Mouse (Mus musculus) cerebellum, adult 8-10 months (tissue): ENCODE data around the gene Patl2.

ENCODE experiments used
- DNase-seq: peaks from one replicate; pipeline ENCODE4 v3.0.0; 2022

Patl2 gene

DNA sequence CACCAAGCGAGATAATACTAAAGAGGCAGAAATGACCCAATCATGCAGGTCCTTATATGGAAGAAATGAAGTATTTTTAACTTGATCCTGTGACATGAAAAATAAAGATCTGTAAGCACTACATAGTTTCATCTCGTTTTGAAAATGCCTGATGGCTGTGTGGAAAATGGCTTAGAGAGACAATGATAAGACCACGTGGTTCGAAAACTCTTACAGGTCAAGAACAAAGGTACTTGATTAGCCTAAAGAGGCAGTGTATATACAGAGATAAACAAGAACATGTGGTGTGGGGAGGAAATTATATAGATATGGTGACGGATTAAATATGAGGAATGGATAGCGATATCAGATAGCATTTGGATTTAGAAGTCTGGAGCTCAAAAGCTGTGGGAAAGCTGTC, 14.7 kb downstream of the Patl2 start:
- no peak for DNase-seq

DNA sequence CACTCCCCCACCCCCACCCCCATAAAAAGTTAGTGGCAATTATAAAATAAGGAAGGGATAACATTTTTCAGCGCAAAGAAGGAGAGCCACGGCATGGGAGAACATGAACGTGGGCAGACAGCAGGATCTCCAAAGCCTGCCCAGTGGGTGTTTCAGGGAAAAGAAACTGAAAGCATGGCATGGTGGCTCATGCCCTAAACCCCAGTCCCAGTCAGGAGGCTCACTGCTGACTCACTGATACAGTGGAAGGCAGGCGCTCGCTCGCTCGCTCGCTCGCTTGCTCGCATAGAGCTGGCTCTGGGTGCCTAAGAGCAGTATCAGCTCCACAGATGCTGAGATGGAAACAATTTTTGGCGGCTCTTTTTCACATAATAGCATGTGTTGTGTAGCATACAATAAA, 21.7 kb downstream of the Patl2 start:
- no peak for DNase-seq

DNA sequence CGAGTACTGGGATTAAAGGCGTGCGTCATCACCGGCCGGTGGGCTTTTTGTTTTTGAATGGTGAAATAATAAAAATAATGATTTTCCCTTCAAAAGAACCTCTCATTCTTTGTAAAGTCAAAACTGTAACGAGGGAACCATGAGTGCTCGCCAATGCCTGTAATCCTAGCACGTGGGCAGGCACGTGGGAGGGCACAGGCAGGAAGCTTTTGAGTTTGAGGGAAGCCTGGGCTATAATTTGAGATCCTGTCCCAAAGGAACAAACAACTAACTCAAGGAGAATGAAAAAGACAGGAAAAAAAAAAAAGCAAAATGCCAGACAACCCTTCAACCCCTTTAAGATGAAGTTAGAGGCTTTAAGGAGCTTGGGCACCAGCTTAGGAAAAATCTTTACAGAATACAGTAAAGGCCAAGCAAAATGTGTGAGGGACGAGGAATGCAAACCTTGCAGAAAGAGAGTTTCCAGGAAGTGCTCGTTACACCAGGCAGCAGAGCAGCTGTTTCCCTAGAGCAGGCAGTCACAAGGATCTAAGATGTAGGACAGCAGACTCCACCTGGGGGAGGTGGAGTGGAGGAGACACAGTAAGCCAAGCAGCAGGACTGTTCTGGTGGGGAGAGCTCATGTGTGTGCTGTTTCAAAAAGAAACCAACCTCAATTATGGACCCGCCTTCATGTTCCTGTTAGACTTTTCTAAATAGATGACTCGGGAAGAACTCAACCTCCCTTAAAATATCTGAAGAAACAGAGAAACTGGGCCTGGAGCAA, 22.4 kb downstream of the Patl2 start:
- DNase-seq, result no peak

DNA sequence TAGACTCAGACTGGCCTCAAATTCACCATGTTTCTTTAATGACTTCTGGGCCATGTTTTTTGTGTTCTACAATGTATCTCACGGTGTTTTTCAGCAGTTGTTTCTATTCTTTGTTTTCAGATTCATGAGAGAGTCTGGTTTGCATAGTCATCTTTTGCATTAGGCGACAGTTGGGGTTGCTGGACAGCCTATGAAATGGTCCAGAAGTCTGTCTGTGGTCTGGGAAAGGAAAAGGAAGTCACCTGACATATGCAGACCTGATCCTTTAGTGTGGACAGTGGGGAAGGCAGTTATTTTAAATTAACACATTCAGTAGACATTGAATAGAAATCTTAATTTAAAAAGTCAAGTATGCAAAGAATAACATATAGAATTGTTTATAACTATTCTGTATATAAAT, 23.5 kb downstream of the Patl2 start:
- DNase-seq, result no peak

DNA sequence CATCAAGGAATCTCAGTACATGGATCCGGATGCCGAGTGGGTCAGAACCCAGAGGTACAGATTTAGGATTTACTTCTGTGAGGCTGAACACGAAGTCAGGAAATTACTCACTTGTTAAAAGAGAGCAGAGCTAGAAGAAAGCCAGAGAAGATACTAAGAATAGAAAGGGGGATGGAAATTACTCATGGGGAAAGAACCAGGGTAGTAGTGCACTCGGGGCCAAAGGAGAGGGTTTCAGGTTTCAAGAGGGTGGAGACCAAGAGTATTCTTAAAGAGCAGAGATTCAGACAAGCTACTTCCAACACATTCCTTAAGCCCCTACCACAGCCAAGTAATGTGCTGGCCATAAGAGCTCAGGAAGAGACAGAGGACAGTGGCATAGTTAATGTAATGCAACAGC, 24.4 kb downstream of the Patl2 start:
- DNase-seq, result no peak

DNA sequence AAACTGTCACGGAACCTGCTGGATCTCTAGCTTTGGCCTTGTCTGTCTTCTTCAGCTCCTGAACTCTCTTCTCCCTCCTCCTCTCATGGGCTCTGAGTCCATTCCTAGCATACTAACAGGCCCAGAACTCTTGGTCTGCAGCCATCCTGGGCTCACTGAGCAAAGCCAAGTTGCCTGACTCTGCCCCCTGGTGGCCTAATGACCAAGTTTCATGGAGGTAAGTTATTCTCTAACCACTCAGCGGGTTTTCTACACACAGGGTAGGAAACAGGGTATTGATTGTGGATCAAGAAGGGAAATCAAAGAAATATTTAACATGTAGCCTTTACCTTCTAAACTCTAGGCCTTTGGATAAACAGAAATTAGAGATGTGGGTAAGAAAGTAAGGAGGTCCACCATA, 25.3 kb downstream of the Patl2 start, which contains the start of gene Trim69:
Trim69 (plus strand) TSS at position 21 of the 400 bp plus-strand sequence.
- peak; percentile 71 for DNase-seq

DNA sequence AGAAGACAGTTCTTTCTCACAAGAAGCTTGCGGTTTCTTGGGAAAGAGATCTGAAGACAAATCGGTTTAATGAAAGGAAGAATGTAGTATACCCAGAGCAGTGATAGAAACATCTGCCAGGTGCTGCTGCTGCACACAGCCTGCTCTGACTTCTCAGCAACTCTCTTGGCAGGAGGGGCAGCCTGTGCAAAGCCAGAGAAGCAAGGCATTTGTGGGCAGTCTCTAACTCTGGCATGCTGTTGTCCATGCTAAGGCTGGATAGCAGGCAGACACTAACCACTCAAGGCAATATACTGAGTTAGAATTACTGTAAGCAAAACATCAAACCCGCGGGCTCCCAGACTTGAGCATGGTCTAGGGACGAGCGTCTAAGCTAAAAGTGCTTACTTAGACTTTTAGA, 26.3 kb downstream of the Patl2 start:
- DNase-seq, result no peak

DNA sequence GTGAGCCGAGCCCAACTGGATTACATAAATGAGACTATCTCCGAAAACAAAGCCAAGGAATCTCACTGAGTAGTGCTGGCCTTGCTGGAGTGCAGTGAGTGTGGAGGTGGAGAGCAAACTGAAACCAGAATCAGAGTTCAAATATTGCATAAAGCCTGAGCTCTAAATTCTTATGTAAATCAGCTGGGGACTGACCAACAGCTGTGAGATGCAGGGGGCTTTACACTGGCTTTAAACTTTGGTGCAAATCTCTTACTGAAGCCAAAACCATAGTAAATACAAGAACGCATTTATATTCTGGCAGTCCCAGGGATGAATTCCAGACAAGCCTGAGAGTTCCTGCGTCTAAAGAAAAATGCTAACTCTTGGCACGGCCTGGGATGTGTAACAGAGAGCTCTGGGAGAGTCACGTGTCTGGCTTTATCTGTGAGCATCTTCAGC, 27.6 kb downstream of the Patl2 start:
- DNase-seq, result no peak

DNA sequence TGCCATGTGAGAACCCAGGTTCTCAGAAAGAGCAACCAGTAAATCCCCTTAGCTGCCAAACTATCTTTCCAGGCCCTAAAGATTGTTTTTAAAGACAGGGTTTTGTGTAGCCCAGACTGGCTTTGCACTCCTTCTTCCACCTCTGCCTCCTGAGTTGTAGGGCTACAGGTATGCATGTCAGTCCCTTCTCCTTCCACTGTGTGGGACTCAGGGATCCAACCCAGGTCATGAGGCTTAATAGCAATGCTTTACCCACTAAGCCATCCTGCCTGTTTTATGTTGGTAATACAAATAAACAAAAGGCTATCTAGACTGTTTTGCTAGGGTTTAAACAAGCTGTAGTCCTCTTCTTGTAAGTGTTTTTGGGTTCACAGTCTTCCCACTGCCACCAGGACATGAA, 28.4 kb downstream of the Patl2 start:
- no peak for DNase-seq

DNA sequence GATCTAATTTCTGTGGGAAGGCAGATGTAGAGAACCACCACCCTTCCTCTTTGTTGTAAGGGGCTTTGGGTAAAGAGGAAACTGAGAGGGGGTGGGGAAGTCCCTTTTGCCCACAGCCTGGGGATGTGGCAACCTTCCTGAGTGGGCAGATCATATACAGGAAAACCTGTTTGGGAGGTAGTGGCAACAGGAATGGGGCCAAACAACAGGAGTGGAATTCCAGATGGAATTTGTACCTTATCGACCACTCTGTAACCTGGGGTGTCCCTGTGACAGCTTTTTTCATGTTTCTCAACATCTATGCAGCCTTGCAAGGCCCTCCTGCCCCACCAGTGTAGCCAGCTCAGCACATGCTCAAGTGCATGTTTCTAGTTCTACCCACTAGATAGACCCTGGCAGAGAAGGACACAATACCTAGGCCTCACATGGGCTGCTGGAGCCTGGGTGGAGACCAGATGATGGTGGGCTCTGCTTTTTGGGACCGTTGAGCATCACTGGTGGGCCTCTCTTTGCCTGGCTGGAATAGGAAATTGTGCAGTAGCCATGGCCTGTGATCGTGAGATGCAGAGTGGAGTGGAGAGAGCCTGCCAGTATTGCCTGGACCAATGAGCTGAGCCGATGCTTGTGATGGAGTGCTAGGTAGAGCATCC, 29.8 kb downstream of the Patl2 start:
- DNase-seq, result no peak

DNA sequence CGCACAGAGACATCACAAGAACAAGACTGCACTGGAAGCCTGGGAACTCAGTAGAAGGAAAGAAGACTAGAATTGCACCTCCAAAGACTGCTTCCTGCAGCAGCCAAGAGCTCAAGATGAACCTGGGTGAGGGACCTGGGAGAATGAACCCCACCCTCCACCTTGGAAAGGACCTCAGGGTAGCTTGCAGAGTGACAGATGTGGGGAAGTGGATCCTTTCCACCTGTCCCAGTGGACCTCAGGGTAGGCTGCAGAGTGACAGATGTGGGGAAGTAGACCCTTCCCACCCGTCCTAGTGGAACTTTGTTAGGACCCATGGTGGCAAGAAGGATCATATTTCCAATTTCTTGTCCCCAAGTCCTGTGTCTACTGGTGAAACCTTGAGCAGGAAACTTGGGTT, 30.7 kb downstream of the Patl2 start:
- DNase-seq, result no peak

DNA sequence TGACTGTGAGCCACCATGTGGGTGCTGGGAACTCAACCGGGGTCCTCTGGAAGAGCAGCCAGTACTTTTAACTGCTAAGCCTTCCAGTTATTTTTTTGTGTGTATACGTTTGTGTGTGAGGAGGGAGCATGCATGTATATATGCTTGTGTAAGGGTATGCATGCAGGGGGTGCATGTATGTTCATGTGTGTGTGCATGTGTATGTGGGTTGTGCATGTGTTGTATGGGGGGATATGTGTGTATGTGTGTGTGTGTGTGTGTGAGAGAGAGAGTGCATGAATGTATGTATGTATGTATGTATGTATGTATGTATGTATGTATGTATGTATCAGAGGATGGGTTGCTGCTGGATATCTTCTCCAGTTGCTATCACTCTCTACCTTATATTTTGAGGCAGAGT, 31.5 kb downstream of the Patl2 start:
- no peak for DNase-seq

DNA sequence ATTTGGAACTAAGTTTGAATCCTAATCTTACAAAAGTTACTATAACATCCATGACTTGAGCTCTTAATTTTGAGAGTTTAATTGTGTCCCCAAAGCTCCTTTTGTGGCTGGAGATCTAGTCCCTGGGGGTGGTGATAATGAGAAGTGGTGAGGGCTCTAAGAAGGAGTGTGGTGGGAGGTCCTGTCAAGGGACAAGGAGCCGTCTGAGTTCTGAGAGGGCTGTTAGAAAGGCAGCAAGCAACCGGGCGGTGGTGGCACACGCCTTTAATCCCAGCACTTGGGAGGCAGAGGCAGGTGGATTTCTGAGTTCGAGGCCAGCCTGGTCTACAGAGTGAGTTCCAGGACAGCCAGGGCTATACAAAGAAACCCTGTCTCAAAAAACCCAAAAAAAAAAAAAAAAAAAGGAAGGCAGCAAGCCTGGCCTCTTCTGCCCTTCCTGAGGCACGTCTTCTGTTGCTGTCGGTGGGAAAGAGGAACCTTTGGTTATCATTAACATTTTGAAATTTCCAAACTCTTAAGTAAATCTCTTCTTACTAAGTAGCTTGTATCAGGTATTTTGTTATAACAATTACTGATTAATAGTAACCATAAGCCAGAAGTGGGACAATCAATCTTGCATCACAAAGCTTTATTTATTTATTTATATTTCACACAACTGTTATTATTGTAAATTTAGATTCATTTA, 32.2 kb downstream of the Patl2 start:
- no peak for DNase-seq

DNA sequence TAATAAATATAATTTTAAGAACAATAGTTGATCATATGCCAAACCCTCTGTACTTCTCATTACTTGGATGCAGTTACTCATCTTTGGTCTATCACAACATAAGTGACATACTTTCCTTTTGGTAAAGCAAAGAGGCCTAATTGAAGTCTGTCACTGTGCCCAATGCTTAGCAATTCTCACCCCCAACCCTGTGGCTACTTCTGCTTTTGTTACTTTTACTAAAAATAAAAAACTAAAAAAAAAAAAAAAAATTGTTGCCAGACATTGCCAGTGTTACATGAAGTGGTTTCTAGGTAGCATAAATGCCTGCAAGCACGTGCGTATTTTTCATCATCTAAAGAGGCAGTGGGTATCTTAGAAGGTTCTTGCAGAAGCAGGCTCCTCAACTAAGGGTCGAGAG, 33.1 kb downstream of the Patl2 start:
- DNase-seq, result no peak

DNA sequence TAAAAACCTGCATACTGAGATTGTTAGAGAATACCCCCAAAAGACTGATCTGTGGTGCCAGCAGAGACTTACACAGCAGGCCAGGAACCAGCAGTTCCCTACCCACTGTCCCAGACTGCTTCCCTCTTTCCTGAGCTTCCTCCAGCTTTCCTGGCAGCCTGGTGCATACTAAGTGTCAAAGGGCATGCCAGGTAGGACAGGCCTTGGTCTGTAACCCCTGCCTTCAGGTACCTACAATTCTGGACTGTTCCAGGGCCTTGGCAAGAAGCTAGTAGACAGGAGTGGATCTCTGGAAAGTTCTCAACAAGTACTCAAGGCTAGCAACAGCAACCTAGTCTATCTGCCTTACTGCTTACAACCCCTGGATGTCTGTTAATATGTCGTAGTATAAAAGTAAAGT, 34.8 kb downstream of the Patl2 start:
- no peak for DNase-seq

DNA sequence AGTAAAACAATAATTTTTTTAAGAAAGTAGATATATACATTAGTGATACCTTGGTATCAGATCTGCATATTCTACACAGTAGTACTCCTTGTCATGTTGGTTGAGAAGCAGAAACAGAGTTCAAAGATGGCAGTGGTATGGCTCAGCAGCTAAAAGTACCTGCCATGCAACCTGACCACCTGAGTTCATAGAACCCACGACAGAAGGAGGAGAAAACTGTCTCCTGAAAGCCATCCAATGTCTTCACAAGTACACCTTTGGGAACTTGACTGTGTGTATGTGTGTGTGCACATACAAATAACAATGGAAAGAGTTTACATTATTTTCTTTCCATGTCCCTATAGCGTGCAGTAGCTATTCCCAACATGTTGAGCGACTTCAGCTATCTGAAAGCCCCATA, 36.3 kb downstream of the Patl2 start:
- DNase-seq, result no peak

DNA sequence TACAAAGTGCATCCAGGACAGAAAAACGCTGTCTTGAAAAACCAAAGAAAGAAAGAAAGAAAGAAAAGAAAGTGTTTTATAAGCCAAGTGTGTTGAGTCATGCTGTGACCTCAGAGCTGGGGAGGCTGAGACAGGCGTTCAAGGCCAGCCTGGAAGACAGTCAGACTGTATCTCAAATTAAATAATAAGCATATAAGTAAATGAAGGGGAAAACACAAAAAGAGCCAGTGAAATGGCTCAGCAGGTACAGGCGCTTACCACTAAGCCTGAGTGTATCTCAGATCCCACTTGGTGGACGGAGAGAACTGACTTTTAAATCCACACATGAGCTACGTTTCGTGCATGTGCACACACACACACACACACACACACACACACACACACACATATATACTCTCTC, 36.7 kb downstream of the Patl2 start:
- DNase-seq, result no peak

DNA sequence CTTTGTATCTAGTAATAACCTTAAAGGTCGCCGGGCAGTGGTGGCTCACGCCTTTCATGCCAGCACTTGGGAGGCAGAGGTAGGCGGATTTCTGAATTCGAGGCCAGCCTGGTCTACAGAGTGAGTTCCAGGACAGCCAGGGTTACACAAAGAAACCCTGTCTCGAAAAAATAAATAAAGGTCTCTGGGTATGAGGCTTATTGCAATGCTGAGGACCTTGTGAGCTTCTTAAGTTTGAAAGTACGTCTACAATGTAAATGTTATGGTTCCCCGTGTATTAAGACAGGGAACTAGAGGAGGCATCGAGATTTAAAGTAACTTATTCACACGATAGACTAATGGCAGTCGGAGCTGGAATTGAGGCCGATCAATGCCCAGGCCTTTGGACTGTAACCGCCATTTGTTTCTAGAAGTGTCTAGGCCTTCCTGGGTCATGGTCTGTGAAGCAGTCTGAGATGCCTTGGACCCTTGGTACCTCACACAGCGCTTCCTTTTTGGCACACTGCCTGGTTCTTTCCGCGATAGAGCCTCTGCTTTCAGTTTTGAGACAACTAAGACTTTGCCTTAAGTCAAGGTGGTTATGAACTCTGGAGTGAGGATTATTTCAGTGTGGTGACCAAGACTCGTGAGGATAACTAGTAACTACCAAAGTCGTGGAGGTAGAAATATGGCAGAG, 37.6 kb downstream of the Patl2 start:
- DNase-seq, result peak; percentile 8

DNA sequence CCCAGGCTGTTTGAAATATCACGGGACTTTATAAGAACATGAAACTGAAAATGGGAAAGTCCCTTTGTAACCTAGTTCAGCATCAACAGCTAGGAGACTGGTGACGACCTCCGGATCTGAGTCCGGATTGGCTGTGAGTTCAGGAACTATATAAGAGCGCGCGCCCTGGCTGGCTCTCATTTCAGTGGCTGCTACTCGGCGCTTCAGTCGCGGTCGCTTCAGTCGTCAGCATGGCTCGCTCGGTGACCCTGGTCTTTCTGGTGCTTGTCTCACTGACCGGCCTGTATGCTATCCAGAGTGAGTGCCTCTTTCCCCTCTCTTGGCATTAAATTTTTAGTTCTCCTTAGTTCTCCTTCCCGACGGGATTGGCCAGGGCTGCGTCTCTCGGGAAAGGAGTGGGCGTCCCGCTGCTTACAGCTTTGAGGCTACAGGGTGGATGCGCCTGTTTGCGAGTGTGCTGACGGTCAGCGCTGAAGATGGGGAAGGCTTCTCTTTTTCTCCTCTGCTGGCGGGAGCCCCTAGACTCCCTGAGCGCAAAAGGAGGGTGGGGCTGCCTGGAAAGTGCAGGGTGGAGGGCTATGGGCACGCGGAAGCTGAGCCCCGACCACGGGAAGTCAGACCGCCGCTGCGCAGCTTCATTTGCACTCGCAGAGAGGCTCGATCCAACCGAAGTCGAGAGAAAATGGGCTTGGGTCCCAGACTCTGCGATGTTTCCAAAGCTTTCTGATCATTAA, 38.3 kb downstream of the Patl2 start, which contains the start of gene B2m:
B2m (plus strand) TSS at position 179 of the 734 bp plus-strand sequence.
- peak; percentile 86 for DNase-seq

DNA sequence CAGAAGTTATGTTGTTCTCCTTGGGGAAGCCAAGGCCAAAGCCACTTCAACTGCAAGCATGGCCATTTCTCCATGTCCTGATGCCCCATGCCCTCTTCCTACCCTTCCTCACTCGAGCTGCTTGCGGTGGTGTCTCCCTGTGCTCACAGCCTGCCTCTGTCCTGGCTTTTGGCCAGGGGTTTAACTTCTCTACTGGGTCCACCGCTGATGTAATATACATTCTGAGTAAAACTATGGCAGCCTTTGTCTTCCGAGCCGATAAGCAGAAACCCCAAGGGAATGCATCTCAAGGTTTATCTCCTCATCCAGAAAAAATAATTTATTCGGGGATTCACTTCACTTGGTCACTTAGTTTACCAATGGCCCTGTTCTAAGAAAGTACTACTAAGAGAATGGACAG, 39.3 kb downstream of the Patl2 start:
- no peak for DNase-seq

DNA sequence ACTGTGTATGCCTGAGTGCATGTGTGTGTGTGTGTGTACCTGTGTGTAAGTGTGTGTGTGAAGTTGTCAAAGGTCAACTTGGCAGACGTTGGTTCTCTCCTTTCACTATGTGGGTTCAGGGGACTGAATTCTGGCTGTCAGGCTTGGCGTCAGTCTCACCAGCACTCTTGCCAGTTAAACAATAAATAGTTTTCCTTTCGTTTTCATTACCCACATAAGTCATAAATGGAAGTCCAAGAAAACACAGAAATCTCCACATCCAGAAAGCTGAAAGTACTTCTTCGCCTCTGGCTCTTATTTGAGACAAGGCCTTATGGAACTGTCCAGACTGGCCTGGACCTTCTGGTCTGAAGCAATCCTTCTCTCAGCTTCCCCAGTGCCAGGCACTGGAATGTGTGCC, 40.2 kb downstream of the Patl2 start:
- no peak for DNase-seq

DNA sequence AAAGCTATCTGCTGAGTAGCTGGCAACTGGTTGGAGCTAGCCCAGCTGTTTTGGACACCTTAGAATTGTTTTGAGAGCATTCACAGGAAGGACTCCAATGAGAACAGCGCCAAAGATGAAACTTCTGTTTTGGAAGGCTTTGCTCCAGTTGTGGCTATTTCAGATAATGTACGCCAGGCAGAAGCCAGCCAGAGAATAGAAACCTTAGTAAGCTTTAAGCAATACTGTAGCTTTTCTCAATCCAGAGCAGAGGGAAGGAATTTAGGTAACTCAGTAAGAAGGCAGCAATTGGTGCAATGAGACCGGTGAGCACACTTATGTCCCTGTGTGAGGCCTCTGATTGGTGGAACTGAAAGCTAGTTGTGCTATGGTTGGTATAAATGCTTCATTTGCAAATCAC, 42.9 kb downstream of the Patl2 start:
- DNase-seq, result no peak
